Mouse (Mus musculus) bone marrow, adult 2 months (tissue): Measurements from ENCODE around the gene Chga.

Experiments used
- CTCF ChIP-seq: fragments of 200-500 bp; IDR thresholded peaks from 2 replicates; pipeline ENCODE4 v1.5.1; 2011; ENCODE audit warnings: low read length, control low read depth; ENCODE audit not compliant: control insufficient read depth, insufficient read depth
- POLR2A ChIP-seq: fragments of 200-500 bp; IDR thresholded peaks from 2 replicates; pipeline ENCODE4 v1.6.1; 2011; ENCODE audit warnings: low read depth, mild to moderate bottlenecking, control low read depth, low read length, borderline replicate concordance; ENCODE audit not compliant: control insufficient read depth

DNA sequence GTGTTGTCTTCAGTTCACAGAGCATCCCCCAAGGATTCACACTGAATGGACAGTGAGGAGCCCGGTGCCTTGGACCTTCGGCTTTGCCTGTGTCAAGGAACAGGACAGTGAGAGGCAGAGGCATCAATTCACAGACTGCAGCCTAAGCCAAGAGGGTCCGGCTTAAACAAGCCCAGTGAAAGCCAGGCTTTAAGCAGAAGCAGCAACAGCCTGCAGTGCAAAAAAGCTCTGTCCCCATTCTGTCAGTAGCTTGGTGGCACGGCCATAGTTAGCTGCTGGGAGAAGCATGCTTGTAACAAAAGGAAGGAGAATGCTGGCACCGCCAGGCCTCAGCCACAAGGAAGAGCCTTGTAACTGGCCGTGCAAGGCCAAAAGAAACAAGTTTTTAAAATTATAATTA is 40.6 kb upstream of the Chga start:
- TF ChIP-seq CTCF (no peak), POLR2A (no peak)
